Mouse (Mus musculus) olfactory bulb, adult 2 months (tissue): ENCODE results near the gene Micall2.

ENCODE experiments used
- CTCF ChIP-seq: fragments of 200-500 bp; IDR thresholded peaks from 2 replicates; pipeline ENCODE4 v1.5.1; 2012; ENCODE audit warnings: low read depth, mild to moderate bottlenecking, low read length, moderate library complexity; ENCODE audit not compliant: insufficient read depth
- POLR2A ChIP-seq: fragments of 200-500 bp; IDR thresholded peaks from 2 replicates; pipeline ENCODE4 v1.6.1; 2012; ENCODE audit warnings: mild to moderate bottlenecking, low read depth, low read length, moderate library complexity; ENCODE audit not compliant: insufficient read depth

DNA sequence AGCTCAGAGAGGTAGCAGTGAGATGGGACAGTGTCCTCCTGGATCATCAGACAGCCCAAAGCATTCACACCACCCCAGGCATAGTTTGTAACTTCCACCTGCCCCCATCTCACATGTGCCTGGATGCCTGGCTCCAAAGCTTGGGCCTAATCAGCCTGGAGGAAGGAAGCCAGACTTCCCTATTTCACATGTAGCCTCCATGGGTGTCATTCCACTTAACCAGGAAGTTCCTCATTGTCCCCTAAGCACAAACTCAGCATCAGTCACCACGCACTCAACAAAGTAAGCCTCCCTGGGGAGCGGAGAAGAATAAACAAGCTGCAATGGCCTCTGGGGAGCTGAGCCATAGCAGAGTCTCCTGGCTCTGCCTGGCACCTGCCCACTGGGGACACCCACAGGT lies 69.6 kb downstream of the Micall2 start:
- TF ChIP-seq CTCF = no peak
- no peak for TF ChIP-seq POLR2A
